Mouse (Mus musculus): ENCODE data around the gene Zfp664. TPM values are rescaled to one million over a fixed set of nuclear protein-coding genes. Genes with fewer than 3 reads are reported as not detected.

Gene Zfp664
- polyA plus RNA-seq, 1 experiment from 2014 or later: 91.1 TPM

Other genes starting within 250 kb of the Zfp664 start
- gene Atp6v0a2, start 234.1 kb upstream of the Zfp664 start, polyA plus RNA-seq (2015; fragmentation: Nextera tagmentation; extraction: Ambion mirVana): 34.8 and 39.5 TPM in 2 replicates
- gene Dnah10, start 137.6 kb upstream of the Zfp664 start, polyA plus RNA-seq (2015; fragmentation: Nextera tagmentation; extraction: Ambion mirVana): 0.83 and 1.1 TPM in 2 replicates
- gene Ccdc92, start 267 bp upstream of the Zfp664 start, polyA plus RNA-seq (2015; fragmentation: Nextera tagmentation; extraction: Ambion mirVana): 9.9 and 11.7 TPM in 2 replicates
- 6.7 and 6.8 TPM in 2 replicates for gene Rflna, start 140.5 kb downstream of the Zfp664 start, polyA plus RNA-seq (2015; fragmentation: Nextera tagmentation; extraction: Ambion mirVana)

Data from lung, embryonic 16.5 days (tissue).